Mouse (Mus musculus) stomach, embryonic 16.5 days (tissue): ENCODE results near the gene Prr7. TPM values are rescaled to one million over a fixed set of nuclear protein-coding genes. Genes with fewer than 3 reads are reported as not detected.
A peak's percentile ranks its signal among the peaks of the same experiment; 100 is the strongest.

Source experiments
- ATAC-seq: fragments of 200-750 bp; cut with Nextera tagmentation; 2 replicates; pipeline ENCODE4 v1.8.0; 2017; ENCODE audit warnings: moderate number of reproducible peaks, moderate TSS enrichment; ENCODE audit not compliant: insufficient read depth, low FRiP score
- H3K27ac ChIP-seq: fragments of 300-500 bp; sonication (generic); 2 replicates; pipeline ENCODE4 v1.5.1; 2014; ENCODE audit warnings: low read length
- H3K27me3 ChIP-seq: fragments of 300-500 bp; sonication (generic); 2 replicates; pipeline ENCODE4 v1.6.1; 2014; ENCODE audit warnings: low read length, control low read depth, mixed read lengths; ENCODE audit not compliant: control insufficient read depth, insufficient read depth
- H3K36me3 ChIP-seq: fragments of 300-500 bp; sonication (generic); 2 replicates; pipeline ENCODE4 v1.6.1; 2014; ENCODE audit warnings: low read length; ENCODE audit not compliant: control insufficient read depth, insufficient read depth
- H3K4me1 ChIP-seq: fragments of 300-500 bp; sonication (generic); 2 replicates; pipeline ENCODE4 v1.6.1; 2014; ENCODE audit warnings: low read length, control low read depth, mixed read lengths; ENCODE audit not compliant: control insufficient read depth, insufficient read depth
- H3K4me2 ChIP-seq: fragments of 300-500 bp; sonication (generic); 2 replicates; pipeline ENCODE4 v1.6.1; 2014; ENCODE audit warnings: low read depth, low read length, mixed read lengths
- H3K4me3 ChIP-seq: fragments of 300-500 bp; sonication (generic); replicated peaks from 2 replicates; pipeline ENCODE4 v1.5.1; 2014; ENCODE audit warnings: mild to moderate bottlenecking, low read length
- H3K9ac ChIP-seq: fragments of 300-500 bp; sonication (generic); 2 replicates; pipeline ENCODE4 v1.6.1; 2014; ENCODE audit warnings: low read length
- H3K9me3 ChIP-seq: fragments of 300-500 bp; sonication (generic); replicated peaks from 2 replicates; pipeline ENCODE4 v1.6.1; 2016; ENCODE audit warnings: low read length, control low read depth; ENCODE audit not compliant: control insufficient read depth
- WGBS: fragments of 180-500 bp; shearing (Covaris S2); extraction: QIAGEN DNeasy Blood & Tissue Kit; methylation state at CpG from one replicate; pipeline ENCODE4 v1.1.7; 2014; 5-methylcytosine and 5-hydroxymethylcytosine counted together
- microRNA-seq: library from miRNA; unstranded; fragments of <30 nt; microRNA quantifications from one replicate; pipeline ENCODE4, GENCODE M21; 2016
- polyA plus RNA-seq: library from polyadenylated mRNA; unstranded; fragments of >200 nt; fragmentation: Nextera tagmentation; extraction: Ambion mirVana; gene quantifications from 2 replicates; pipeline ENCODE4 v1.2.1, GENCODE M21; 2015

The Prr7 gene
- polyA plus RNA-seq, 1 experiment from 2014 or later, result 0.26 TPM

GRCm38 (mm10) chr13:55513828-55514227 is 49.8 kb downstream of the Prr7 start:
- Histone ChIP-seq H3K4me2 (peak overlapping the region; percentile 79), H3K4me1 (peaks cover 34% of the 10 kb centered on the region), H3K27me3 (no peaks in the 10 kb centered on the region), H3K9me3 (no peaks in the 10 kb centered on the region), H3K4me3 (peak overlapping the region; percentile 92), H3K36me3 (no peaks in the 10 kb centered on the region), H3K27ac (no peak overlapping the region), H3K9ac (peak overlapping the region; percentile 94)
- 34% methylated on average over 9 of the region's 9 CpGs for WGBS
- ATAC-seq, result no peak

DNA sequence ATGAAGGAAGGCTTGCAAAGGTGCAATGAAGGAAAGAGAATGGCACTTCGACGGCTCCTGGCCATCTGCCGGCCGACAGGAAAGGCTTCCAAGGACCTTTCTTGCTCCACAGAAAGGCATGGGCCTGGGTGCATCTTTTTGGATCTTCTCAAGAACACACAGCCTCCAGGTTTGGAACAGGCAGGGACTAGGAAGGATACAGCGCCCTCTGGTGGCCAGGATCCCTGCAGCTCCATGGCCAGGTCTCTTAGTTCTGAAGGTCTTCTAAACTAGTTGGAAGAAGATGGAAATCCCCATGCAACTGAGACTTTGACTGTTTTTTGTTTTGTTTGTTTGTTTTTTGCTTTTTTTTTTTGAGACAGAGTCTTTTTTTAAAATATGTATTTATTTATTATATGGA is 52.9 kb downstream of the Prr7 start:
- Histone ChIP-seq H3K27ac (no peak overlapping the region), H3K4me1 (peaks cover 4% of the 10 kb centered on the region), H3K36me3 (no peaks in the 10 kb centered on the region), H3K9me3 (no peaks in the 10 kb centered on the region), H3K9ac (no peak overlapping the region), H3K4me2 (no peak overlapping the region), H3K27me3 (no peaks in the 10 kb centered on the region), H3K4me3 (no peak overlapping the region)
- 13% methylated on average over 5 of the region's 5 CpGs for WGBS
- no peak for ATAC-seq

- ATAC-seq, result no peak
- no peaks in the 10 kb centered on the region for H3K9me3 ChIP-seq
- 66% methylated on average over 4 of the region's 4 CpGs for WGBS
- no peak overlapping the region for H3K4me3 ChIP-seq
- H3K4me1 ChIP-seq, result no peaks in the 10 kb centered on the region
- H3K4me2 ChIP-seq, result no peak overlapping the region
- no peak overlapping the region for H3K27ac ChIP-seq
- H3K36me3 ChIP-seq, result no peaks in the 10 kb centered on the region
- H3K27me3 ChIP-seq, result no peaks in the 10 kb centered on the region
- H3K9ac ChIP-seq, result no peak overlapping the region
Observed at GRCm38 (mm10) chr13:55519606-55520005, 55.5 kb downstream of the Prr7 start.

DNA sequence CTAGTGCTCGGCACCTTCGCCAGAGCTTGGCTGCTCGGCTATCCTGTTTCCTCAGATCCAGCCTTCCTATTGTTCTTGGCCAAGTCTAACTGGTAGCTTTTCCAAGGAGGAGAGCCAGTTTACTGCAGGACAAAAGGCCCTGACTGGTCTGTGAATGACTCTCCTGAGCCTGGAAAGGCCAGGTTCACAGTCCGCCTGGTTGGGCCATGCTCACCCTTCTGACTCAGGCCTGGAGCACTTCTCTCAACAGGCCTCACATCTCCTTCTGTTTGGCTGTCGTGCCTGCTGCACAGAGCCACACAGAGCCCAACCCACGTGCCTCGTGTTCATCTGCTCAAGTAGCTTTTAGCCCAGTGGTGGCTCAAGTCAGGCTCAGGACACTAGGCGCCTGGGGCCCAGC is 58.7 kb downstream of the Prr7 start:
- no peaks in the 10 kb centered on the region for H3K4me1 ChIP-seq
- no peaks in the 10 kb centered on the region for H3K9me3 ChIP-seq
- H3K27ac ChIP-seq, result no peak overlapping the region
- no peak overlapping the region for H3K4me2 ChIP-seq
- ATAC-seq, result no peak
- no peak overlapping the region for H3K4me3 ChIP-seq
- WGBS, result 63% methylated on average over 8 of the region's 8 CpGs
- no peaks in the 10 kb centered on the region for H3K27me3 ChIP-seq
- no peak overlapping the region for H3K9ac ChIP-seq
- H3K36me3 ChIP-seq, result no peaks in the 10 kb centered on the region

Small RNA genes within 50 kb of the gene (microRNA-seq; reads per million reads assigned to microRNA genes)
- gene Mir6943 (not detected), gene Mir6944 (7.4 reads per million, percentile 29 among the genes with 10 or more reads in this experiment), gene Mir6945 (3.3 reads per million, percentile 19 among the genes with 10 or more reads in this experiment)

Other genes starting within 250 kb of the Prr7 start
- gene Prelid1, start 143.8 kb upstream of the Prr7 start, polyA plus RNA-seq, result 444 and 484 TPM in 2 replicates
- gene Rab24, start 142.3 kb upstream of the Prr7 start, polyA plus RNA-seq, result 76.2 and 79.2 TPM in 2 replicates
- 31.8 and 35.5 TPM in 2 replicates for gene Mxd3, start 134.4 kb upstream of the Prr7 start, polyA plus RNA-seq
- 112 and 113 TPM in 2 replicates for gene Lman2, start 101.5 kb upstream of the Prr7 start, polyA plus RNA-seq
- gene Rgs14, start 94.5 kb upstream of the Prr7 start, polyA plus RNA-seq, result 1.00 and 1.6 TPM in 2 replicates
- 0.14 and 0.17 TPM in 2 replicates for gene Slc34a1, start 66.1 kb upstream of the Prr7 start, polyA plus RNA-seq
- not detected in 2 replicates for gene Pfn3, start 49.0 kb upstream of the Prr7 start, polyA plus RNA-seq
- gene F12, start 37.5 kb upstream of the Prr7 start, polyA plus RNA-seq, result 4.5 and 5.6 TPM in 2 replicates
- gene Grk6, start 19.2 kb upstream of the Prr7 start, polyA plus RNA-seq, result 14.6 TPM in 2 replicates
- 111 and 113 TPM in 2 replicates for gene Dbn1, start 23.8 kb downstream of the Prr7 start, polyA plus RNA-seq
- 240 and 243 TPM in 2 replicates for gene Pdlim7, start 49.4 kb downstream of the Prr7 start, polyA plus RNA-seq
- 4.7 and 4.9 TPM in 2 replicates for gene Dok3, start 65.0 kb downstream of the Prr7 start, polyA plus RNA-seq
- 52.5 and 53.4 TPM in 2 replicates for gene Ddx41, start 72.4 kb downstream of the Prr7 start, polyA plus RNA-seq
- 26.1 and 30.1 TPM in 2 replicates for gene Fam193b, start 106.9 kb downstream of the Prr7 start, polyA plus RNA-seq
- 162 and 167 TPM in 2 replicates for gene Tmed9, start 109.5 kb downstream of the Prr7 start, polyA plus RNA-seq
- gene B4galt7, start 135.6 kb downstream of the Prr7 start, polyA plus RNA-seq, result 20.5 and 24.5 TPM in 2 replicates
- 44.3 and 52.8 TPM in 2 replicates for gene Caml, start 158.7 kb downstream of the Prr7 start, polyA plus RNA-seq
- 31.2 and 32.5 TPM in 2 replicates for gene Ddx46, start 170.8 kb downstream of the Prr7 start, polyA plus RNA-seq
- gene B230219D22Rik, start 228.9 kb downstream of the Prr7 start, polyA plus RNA-seq, result 47.6 and 50.5 TPM in 2 replicates